In genomic region chr5:140251989-140252388, GRCm38 (mm10) we compare ENCODE assay signal across 13 mouse cellular contexts.
DNase-seq lines count a peak whose midpoint lies in the region; ATAC-seq lines count a peak whose summit lies in the region.
"Had no signal": no experiment of that assay in that cellular context is flagged by ENCODE, and none has a peak within 500 bp of the region (broad histone marks: within the 10 kb centered on the region; RNA-seq: fewer than 3 reads in every experiment).

No protein-coding gene starts in this region.

- peak; percentile 33 for DNase-seq in adrenal gland, postnatal 10 days
- DNase-seq in adrenal gland, postnatal 4 days (ENCODE audit: low spot score in 2 of 2): no peak
- DNase-seq in gastrocnemius, postnatal 14 days: peak; percentile 22
- no peak for DNase-seq in gastrocnemius, postnatal 10 days
- DNase-seq in layer of hippocampus, postnatal 36 days: peak; percentile 40 to 45
- no peak for DNase-seq in liver, embryonic 11.5 days (ENCODE audit: low spot score)
- DNase-seq: heart, postnatal 36 days; kidney, adult 2 months; thymus, postnatal 14 days had no signal

- peaks cover 52% of the 10 kb centered on the region for H3K36me3 ChIP-seq in megakaryocyte, embryonic 14.5 days (replicated peaks; ENCODE audit: low read length)
- H3K36me3 ChIP-seq in liver, embryonic 11.5 days (ENCODE audit: control insufficient read depth, insufficient read depth, low read length): peaks cover 3% of the 10 kb centered on the region; the same call in 1 of the 2 replicates
- H3K36me3 ChIP-seq: lung, embryonic 15.5 days; neural tube, embryonic 15.5 days had no signal

- peaks cover 57% of the 10 kb centered on the region for H3K4me1 ChIP-seq in megakaryocyte, embryonic 14.5 days
- H3K4me1 ChIP-seq in liver, embryonic 11.5 days (replicated peaks; ENCODE audit: control insufficient read depth, insufficient read depth, low read length): no peaks in the 10 kb centered on the region
- H3K4me1 ChIP-seq: lung, embryonic 15.5 days had no signal

- no peak overlapping the region for H3K9ac ChIP-seq in liver, embryonic 11.5 days (ENCODE audit: low read depth, low read length)
- H3K9ac ChIP-seq: lung, embryonic 15.5 days; neural tube, embryonic 15.5 days had no signal

- peak overlapping the region; percentile 4 for H3K4me3 ChIP-seq in megakaryocyte, embryonic 14.5 days (replicated peaks)
- H3K4me3 ChIP-seq in liver, embryonic 11.5 days (ENCODE audit: low read depth, low read length): no peak overlapping the region
- H3K4me3 ChIP-seq: lung, embryonic 15.5 days; neural tube, embryonic 15.5 days had no signal

- WGBS in liver, embryonic 11.5 days: 86% methylated on average over 2 of the region's 2 CpGs

- no peaks in the 10 kb centered on the region for H3K27me3 ChIP-seq in megakaryocyte, embryonic 14.5 days (replicated peaks)
- H3K27me3 ChIP-seq in liver, embryonic 11.5 days (replicated peaks; ENCODE audit: control insufficient read depth, insufficient read depth, low read length): no peaks in the 10 kb centered on the region
- H3K27me3 ChIP-seq: lung, embryonic 15.5 days; neural tube, embryonic 15.5 days had no signal

- intact Hi-C loops in gastrocnemius, postnatal 14 days (cut with DNase I; ENCODE audit: low total_unique reads): no loop called here

- no peaks in the 10 kb centered on the region for H3K9me3 ChIP-seq in megakaryocyte, embryonic 14.5 days
- H3K9me3 ChIP-seq in liver, embryonic 11.5 days (ENCODE audit: control insufficient read depth, low read length): no peaks in the 10 kb centered on the region
- H3K9me3 ChIP-seq: lung, embryonic 15.5 days; neural tube, embryonic 15.5 days had no signal

- ATAC-seq in megakaryocyte, adult 5-6 weeks (ENCODE audit: poor library complexity, severe bottlenecking): no peak
- no peak for ATAC-seq in liver, embryonic 11.5 days (replicated peaks; ENCODE audit: low FRiP score)

- H3K27ac ChIP-seq in liver, embryonic 11.5 days (ENCODE audit: low read depth, low read length): no peak overlapping the region
- H3K27ac ChIP-seq: lung, embryonic 15.5 days; neural tube, embryonic 15.5 days had no signal

- no peak overlapping the region for H3K4me2 ChIP-seq in liver, embryonic 11.5 days
- H3K4me2 ChIP-seq: lung, embryonic 15.5 days; neural tube, embryonic 15.5 days had no signal

Comparison
In these comparisons a context has a peak if more than half of its experiments do, and no peak if none do; other contexts are left out.
1. DNase-seq: peak in adrenal gland, postnatal 10 days (single experiment), gastrocnemius, postnatal 14 days (single experiment) and layer of hippocampus, postnatal 36 days (2 of 2); none in adrenal gland, postnatal 4 days (0 of 2), gastrocnemius, postnatal 10 days (single experiment) and liver, embryonic 11.5 days (single experiment).